Mouse (Mus musculus): ENCODE measurements at regions not wholly inside any gene's neighbourhood (a gene's known extent, or its start where the extent isn't known, plus 50 kb on each side); places are given as distances from the start of the nearest gene placed in this dataset.

- no peak for DNase-seq
These were observed 152.8 kb upstream of the Zfp703 start for GRCm38 (mm10) chr8:26824189-26824941.

GRCm38 (mm10) chr8:26828311-26828909, 148.7 kb upstream of the Zfp703 start:
- DNase-seq: no peak

GRCm38 (mm10) chr8:26829313-26829712, 147.8 kb upstream of the Zfp703 start:
- DNase-seq: no peak

GRCm38 (mm10) chr8:26831148-26831547, 146.0 kb upstream of the Zfp703 start:
- DNase-seq: no peak

GRCm38 (mm10) chr8:26831790-26832189, 145.3 kb upstream of the Zfp703 start:
- no peak for DNase-seq

- DNase-seq: no peak
These were observed 144.6 kb upstream of the Zfp703 start for GRCm38 (mm10) chr8:26832546-26832945.

GRCm38 (mm10) chr8:26833297-26833696, 143.8 kb upstream of the Zfp703 start:
- peak; percentile 55 for DNase-seq

- no peak for DNase-seq
These were observed 143.3 kb upstream of the Zfp703 start for GRCm38 (mm10) chr8:26833784-26834183.

- DNase-seq: no peak
These were observed 142.5 kb upstream of the Zfp703 start for GRCm38 (mm10) chr8:26834604-26835003.

- no peak for DNase-seq
These were observed 142.0 kb upstream of the Zfp703 start for GRCm38 (mm10) chr8:26835076-26835475.

GRCm38 (mm10) chr8:26835616-26836015, 141.5 kb upstream of the Zfp703 start:
- DNase-seq: no peak

- no peak for DNase-seq
These were observed 140.6 kb upstream of the Zfp703 start for GRCm38 (mm10) chr8:26836552-26836951.

- DNase-seq: no peak
These were observed 136.8 kb upstream of the Zfp703 start for GRCm38 (mm10) chr8:26840286-26840685.

GRCm38 (mm10) chr8:26840745-26841680, 136.1 kb upstream of the Zfp703 start:
- no peak for DNase-seq

GRCm38 (mm10) chr8:26843714-26844113, 133.4 kb upstream of the Zfp703 start:
- no peak for DNase-seq

GRCm38 (mm10) chr8:26844132-26844808, 132.9 kb upstream of the Zfp703 start:
- DNase-seq: peak; percentile 28

- no peak for DNase-seq
These were observed 132.3 kb upstream of the Zfp703 start for GRCm38 (mm10) chr8:26844809-26845143.

- DNase-seq: no peak
These were observed 131.5 kb upstream of the Zfp703 start for GRCm38 (mm10) chr8:26845481-26846194.

- DNase-seq: no peak
These were observed 130.1 kb upstream of the Zfp703 start for GRCm38 (mm10) chr8:26847009-26847408.

- peak; percentile 30 for DNase-seq
These were observed 128.9 kb upstream of the Zfp703 start for GRCm38 (mm10) chr8:26848098-26848772.

GRCm38 (mm10) chr8:26848955-26849684, 128.0 kb upstream of the Zfp703 start:
- DNase-seq: no peak

Data from kidney, adult 18-20 months (tissue).